Mouse (Mus musculus) kidney, postnatal 10 days (tissue): Measurements from ENCODE around the gene Tescl.
A peak's percentile ranks its signal among the peaks of the same experiment; 100 is the strongest.

Experiments
- DNase-seq: peaks from one replicate; pipeline ENCODE4 v3.0.0; 2021; ENCODE audit warnings: mixed read lengths

The Tescl gene

GRCm38 (mm10) chr7:24361001-24361400 lies 27.3 kb upstream of the Tescl start:
- DNase-seq = no peak

DNA sequence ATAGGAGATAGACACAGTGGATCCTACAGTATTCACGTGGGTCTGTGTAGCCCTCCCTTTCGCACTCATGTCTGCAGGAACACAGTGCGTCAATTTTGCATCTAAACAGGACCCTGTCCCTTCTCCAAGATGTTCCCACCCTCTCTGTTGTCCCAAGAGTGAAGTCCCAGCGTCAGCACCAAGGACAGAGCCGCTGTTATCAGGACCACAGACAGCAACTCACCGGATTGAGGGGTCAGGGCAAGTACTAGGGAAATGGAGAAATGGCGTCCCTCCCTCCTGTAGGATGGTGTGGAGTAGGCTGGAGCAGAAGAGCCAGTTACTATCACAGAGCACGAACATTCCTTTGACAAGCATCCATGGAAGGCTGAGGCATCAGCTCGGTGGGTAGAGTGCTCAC lies 25.5 kb upstream of the Tescl start:
- peak; percentile 71 for DNase-seq

DNA sequence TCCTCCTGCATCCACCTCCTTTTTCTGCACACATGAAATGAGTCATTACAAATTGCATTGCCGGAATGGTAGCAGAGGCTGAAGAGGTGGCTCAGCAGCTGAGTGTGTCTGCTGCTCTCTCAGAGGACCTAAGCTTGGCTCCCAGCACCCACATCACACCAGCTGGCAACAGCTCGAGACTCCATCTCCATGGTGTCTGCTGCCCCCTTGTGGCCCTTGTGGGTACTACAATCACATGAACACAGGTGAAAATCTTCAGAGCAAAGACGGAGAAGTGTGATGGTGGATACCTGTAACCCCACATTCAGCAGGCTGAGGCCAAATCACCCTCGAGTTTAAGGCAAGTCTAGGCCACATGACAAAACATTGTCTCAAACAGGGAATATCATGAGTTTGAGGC lies 24.2 kb upstream of the Tescl start:
- DNase-seq = no peak

- DNase-seq = no peak
Measured at GRCm38 (mm10) chr7:24356081-24356480, 22.3 kb upstream of the Tescl start.

GRCm38 (mm10) chr7:24355646-24356045 lies 21.9 kb upstream of the Tescl start:
- DNase-seq = no peak

GRCm38 (mm10) chr7:24348896-24349295 lies 15.2 kb upstream of the Tescl start, which contains the start of gene Lypd5:
Gene Lypd5 (plus strand): TSS chr7:24349196.
- no peak for DNase-seq

- no peak for DNase-seq
Measured at GRCm38 (mm10) chr7:24346444-24346843, 12.7 kb upstream of the Tescl start.

DNA sequence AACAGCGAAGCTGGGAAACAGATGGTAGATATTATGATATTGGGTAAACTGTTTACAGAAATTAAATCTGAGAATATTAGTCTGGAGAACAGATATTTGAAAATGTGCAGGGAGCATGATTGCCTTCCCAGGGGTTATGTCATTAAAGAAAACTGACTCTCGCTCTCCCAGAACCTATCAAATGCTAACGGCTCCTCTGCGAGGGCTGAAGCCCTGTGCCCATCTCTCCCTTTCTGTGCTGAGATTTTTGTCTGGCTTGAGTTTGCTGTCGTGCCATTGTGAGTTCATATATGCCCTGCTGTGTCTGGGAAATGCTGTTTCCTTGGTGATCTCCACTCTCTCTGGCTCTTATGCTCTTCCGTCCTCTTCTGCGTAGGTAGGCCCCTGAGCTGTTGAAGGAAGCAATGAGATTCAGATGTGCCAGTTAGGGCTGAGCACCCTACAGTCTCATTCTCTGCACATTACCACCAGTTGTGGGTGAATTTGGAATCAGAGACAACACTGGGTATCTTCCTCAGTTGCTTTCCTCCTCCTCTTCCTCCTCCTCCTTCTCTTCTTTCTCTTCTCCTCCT lies 10.1 kb upstream of the Tescl start:
- DNase-seq = no peak

GRCm38 (mm10) chr7:24338241-24338640 lies 4.5 kb upstream of the Tescl start:
- DNase-seq = no peak

DNA sequence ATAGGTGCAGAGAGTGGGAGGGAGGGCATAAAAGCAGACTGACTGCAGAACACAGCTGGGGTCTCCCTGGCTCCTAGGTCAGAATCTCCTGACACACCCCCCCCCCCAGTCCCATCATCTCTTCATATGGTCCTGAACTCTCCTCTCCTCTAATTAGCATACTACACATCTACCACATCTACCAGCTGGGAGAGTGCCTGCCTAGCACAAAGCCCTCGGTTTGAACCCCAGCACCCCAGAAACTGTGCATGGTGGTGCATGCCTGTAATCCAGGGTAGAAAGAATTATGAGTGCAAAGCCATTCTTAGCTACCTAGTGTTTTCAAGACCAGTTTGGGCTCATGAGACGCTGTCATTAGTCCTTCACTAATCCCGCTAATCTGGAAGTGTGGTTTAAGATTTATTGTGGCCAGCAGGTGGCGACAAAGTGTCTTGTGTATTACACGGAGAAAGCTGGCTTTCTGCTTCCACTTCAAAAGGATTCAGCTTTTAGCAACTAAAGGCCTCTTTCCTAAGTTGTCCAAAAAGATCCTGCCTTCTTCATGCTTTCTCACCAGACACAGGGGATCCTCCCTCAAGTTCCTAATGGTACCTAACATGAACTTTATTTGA lies 2.1 kb upstream of the Tescl start:
- DNase-seq = peak; percentile 86

DNA sequence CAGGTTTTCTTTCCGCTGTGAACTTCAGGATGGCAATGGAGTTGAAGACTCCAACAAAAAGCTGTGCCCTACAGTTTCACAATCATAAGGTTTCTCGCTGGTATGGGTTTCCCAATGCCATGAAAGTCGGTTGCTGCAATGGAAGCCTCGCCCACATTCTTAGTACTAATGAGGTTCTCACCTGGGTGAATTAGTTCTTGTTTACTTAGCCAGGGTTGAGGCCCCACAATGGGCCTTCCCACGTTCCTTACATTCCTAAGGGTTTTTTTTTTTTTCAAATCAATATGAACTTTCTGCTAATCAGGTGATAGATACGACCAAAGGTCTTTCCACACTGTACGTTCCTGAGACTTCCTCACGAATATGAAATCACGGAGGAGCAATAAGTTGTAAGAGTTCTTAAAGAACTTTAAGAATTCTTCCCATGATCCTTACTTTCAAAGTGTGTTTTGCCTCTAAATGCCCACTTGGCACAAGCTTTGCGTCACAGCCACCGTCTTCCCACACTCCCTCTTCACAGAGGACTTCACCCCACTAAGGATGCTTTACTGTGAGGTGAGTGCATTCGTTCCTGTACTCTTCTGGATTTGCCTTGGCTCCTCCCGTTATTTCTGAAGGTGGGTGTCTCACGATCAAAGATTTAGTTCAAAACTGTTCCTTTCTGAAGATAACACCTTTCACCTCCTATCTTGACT lies 6.3 kb downstream of the Tescl start:
- no peak for DNase-seq

DNA sequence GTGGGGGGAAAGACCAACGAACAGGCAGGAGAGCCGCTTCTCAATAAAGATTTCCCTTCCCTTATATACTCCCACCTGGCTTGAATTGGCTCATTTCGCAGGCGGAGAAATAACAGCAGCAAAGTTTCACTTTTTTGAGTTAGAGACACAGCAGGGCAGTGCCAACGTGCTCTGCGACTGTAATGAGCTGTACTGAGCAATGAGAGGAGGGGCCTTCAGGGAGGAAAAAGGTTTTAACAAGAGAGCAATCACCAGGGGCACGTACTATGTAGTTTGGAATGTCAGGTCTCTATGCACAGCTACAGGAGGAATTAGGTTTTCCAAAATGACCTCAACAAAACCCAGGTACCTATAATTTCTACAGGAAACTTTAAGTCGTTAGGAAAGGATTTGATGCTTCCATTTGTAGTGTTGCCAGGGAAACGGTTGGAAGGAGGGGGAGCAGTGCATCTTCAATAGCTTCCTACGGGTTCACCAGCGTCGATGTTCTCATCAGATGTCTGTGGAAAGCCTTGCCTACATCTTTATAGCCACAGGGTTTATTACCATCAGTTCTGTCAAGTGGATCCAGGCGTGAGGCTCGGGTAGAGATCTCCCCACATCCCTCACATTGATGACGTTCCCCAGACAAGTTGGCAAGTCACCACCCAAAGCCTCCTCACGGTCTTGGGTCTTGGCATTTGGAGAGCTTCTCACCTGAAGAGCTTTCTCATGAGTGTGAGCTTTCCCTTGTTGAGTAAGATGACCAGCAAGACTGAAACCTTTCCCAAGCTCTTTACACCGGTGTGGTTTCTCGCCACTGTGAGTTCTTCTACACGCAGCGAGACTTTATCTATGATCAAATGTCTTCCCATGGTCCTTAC lies 7.2 kb downstream of the Tescl start:
- no peak for DNase-seq

GRCm38 (mm10) chr7:24325675-24326128 lies 8.0 kb downstream of the Tescl start:
- peak; percentile 33 for DNase-seq

DNA sequence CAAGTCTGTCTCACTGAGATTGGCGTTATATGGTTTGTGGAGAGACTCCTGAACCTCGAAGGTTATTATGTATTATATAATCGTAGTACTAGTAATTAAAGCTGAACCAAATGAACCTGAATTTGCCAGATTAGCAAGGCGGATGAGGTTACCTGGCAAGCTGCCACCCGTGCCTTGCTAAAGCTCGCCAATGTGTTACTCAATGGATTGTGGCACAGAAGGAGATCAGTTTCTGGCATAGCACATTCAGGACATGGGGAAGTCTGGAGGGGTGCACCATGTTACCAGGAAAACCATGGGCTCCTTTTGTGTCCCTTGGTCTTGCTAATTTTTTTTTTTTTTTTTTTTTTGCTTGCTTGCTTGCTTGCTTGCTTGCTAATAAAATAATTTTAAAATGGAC lies 8.5 kb downstream of the Tescl start:
- DNase-seq = peak; percentile 30

DNA sequence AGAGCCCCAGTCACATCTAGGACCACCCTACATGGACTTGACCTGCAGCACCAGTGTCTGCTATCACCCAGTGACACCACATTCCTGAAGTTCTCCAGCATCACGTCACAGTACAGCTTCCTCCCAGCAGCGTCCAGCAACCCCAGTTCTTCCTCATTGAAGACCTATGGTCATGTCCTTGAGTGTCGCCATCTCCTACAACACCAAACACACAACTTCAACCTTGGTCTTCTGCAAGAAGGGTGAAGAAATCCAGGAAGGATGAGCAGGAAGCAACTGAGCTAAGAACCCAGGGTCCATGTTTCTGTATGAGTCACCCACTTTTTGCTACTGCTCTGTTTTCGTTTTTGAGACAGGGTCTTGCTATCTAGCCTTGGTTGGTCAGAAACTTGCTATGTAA lies 11.1 kb downstream of the Tescl start:
- DNase-seq = no peak

DNA sequence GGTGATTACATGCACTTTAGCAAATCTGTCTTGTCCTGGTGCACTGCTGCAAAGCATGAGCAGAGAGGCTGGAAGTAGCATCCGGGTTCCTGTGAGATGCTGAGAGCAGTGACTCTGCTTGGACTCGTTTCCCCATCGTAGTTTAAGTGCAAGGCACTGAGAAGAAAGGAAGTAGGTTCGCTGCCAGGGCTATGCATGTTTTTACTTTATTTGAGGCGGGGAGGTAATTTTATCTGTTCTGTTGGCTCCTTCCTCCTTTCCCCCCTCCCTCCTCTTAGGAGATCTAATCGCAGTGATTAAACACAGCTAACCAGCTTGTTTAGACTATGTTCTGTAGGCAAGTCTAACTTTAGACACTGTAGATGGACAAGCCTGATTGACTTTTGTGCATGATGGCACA lies 14.8 kb downstream of the Tescl start:
- no peak for DNase-seq

GRCm38 (mm10) chr7:24316567-24317092 lies 17.1 kb downstream of the Tescl start, which contains the start of gene Zfp94:
Gene Zfp94 (minus strand): TSS chr7:24316666.
- peak; percentile 96 for DNase-seq

DNA sequence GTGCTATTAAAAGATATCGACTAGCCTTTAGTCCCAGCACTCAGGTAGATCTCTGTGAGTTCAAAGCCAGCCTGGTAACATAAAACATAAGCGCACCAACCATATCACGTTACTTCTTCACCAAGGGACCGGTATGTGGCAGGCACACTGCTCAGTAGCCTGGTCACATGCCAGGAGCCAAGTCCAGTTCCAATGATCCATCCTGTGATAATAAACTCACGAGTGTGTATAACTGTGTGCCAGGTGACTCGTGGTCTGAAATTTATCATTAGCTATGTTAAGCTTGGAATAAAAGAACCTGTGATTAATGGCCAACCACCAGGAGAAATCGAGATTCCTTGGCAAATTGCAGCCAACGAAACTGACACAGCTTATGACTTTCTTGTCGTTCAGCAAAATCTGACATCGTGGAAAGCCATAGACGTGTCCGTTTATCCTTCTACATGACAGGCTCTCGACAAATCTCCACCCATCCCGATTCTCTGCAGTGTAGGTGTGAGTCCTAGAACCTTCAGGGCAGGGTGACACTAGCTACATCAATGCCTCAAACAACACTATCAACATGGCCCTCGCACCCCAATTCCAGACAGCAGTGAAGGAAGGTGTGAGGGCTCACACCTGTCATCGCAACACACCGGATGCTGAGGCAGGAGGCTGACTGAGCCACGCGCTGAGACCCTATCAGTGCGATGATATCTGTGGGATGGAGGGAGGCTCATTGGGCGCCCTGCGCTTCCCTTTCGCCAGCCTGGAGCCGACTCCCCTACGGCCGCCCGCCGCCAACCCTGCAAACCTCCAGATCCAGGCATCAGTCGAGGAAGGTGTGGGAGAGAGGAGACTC lies 17.8 kb downstream of the Tescl start:
- DNase-seq = peak; percentile 35

- peak; percentile 70 for DNase-seq
Measured at GRCm38 (mm10) chr7:24300771-24301282, 32.9 kb downstream of the Tescl start, which contains the start of gene Zfp61. Gene Zfp61 (minus strand): TSS chr7:24301232.

- peak; percentile 16 for DNase-seq
Measured at GRCm38 (mm10) chr7:24299823-24300481, 33.8 kb downstream of the Tescl start.
